Mouse (Mus musculus) retina, postnatal 1 day (tissue): ENCODE measurements around the gene Snx18.

ENCODE experiments used
- DNase-seq: peaks from one replicate; pipeline ENCODE4 v3.0.0-alpha.2; 2012

Gene Snx18

GRCm38 (mm10) chr13:113617891-113618823 lies at the start of gene Snx18:
Snx18 (minus strand) TSS chr13:113618564.
- peak; percentile 96 for DNase-seq

GRCm38 (mm10) chr13:113663883-113664282 lies 45.5 kb upstream of the Snx18 start:
- no peak for DNase-seq

- peak; percentile 82 for DNase-seq
These were observed 44.9 kb upstream of the Snx18 start, which contains the start of gene Hspb3 for GRCm38 (mm10) chr13:113663151-113663779. Hspb3 (minus strand) TSS chr13:113663676.

GRCm38 (mm10) chr13:113661826-113662271 lies 43.5 kb upstream of the Snx18 start:
- DNase-seq, result no peak

- DNase-seq, result no peak
These were observed 42.4 kb upstream of the Snx18 start for GRCm38 (mm10) chr13:113660576-113661310.

GRCm38 (mm10) chr13:113657204-113657603 lies 38.8 kb upstream of the Snx18 start:
- no peak for DNase-seq

- DNase-seq, result no peak
These were observed 38.3 kb upstream of the Snx18 start for GRCm38 (mm10) chr13:113656639-113657038.

GRCm38 (mm10) chr13:113655511-113655910 lies 37.1 kb upstream of the Snx18 start:
- DNase-seq, result no peak

GRCm38 (mm10) chr13:113640944-113641597 lies 22.7 kb upstream of the Snx18 start:
- peak; percentile 24 for DNase-seq

GRCm38 (mm10) chr13:113638914-113639313 lies 20.6 kb upstream of the Snx18 start:
- peak; percentile 57 for DNase-seq

- DNase-seq, result no peak
These were observed 17.4 kb upstream of the Snx18 start for GRCm38 (mm10) chr13:113635799-113636222.

GRCm38 (mm10) chr13:113634732-113635481 lies 16.5 kb upstream of the Snx18 start:
- DNase-seq, result no peak

GRCm38 (mm10) chr13:113632506-113632905 lies 14.1 kb upstream of the Snx18 start:
- DNase-seq, result no peak

GRCm38 (mm10) chr13:113627601-113628000 lies 9.2 kb upstream of the Snx18 start:
- no peak for DNase-seq

GRCm38 (mm10) chr13:113622865-113623255 lies 4.5 kb upstream of the Snx18 start:
- DNase-seq, result no peak

- peak; percentile 19 for DNase-seq
These were observed 3.9 kb upstream of the Snx18 start for GRCm38 (mm10) chr13:113622122-113622864.

- no peak for DNase-seq
These were observed 639 bp upstream of the Snx18 start for GRCm38 (mm10) chr13:113619003-113619402.

- DNase-seq, result no peak
These were observed 950 bp downstream of the Snx18 start for GRCm38 (mm10) chr13:113617338-113617890.

- DNase-seq, result peak; percentile 51
These were observed 1.5 kb downstream of the Snx18 start for GRCm38 (mm10) chr13:113616751-113617337.

GRCm38 (mm10) chr13:113615971-113616671 lies 2.2 kb downstream of the Snx18 start:
- peak; percentile 18 for DNase-seq
